Mouse (Mus musculus): ENCODE data around the gene Hist1h2ad.
"Not testable (repeated sequence)": the region's sequence is repeated elsewhere in the genome, so short reads cannot be mapped to it uniquely, and the experiment has no call there.

Hist1h2ad gene

DNA sequence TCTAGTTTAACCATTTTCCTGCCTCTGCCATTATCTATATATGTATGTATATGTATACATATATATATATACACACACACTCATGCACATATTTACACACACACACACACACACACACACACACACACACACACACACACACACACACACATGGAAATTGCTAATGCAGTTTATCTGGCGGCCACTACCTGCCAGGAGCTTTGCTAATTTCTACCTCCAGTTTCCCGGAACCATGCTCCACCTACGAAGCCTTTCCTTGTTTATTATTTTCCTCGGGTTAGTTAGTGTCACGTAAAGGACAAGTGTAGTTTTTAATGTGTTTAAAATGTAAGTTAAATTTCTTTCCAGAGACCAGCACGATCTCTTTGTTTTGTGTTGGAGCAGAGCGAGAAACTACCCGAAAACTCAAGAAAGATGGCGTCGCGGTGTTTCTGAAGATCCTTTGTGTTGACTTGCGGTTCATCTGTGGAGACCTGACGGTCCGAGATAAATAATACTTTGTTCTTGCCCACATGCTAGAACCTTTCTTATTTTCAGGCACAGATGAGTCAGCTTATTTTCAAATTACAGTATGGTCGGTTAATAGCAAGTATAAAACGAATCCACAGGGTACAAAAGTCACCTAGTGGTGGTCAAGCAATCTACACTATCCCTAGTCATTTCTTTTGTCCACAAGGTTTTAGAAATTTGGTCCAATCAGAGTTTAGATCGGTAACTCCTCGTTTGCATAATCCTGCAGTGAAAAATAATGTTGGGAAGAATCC is 11.3 kb upstream of the Hist1h2ad start:
- DNase-seq (ENCODE audit: low read depth, low spot score): peak; percentile 90

DNA sequence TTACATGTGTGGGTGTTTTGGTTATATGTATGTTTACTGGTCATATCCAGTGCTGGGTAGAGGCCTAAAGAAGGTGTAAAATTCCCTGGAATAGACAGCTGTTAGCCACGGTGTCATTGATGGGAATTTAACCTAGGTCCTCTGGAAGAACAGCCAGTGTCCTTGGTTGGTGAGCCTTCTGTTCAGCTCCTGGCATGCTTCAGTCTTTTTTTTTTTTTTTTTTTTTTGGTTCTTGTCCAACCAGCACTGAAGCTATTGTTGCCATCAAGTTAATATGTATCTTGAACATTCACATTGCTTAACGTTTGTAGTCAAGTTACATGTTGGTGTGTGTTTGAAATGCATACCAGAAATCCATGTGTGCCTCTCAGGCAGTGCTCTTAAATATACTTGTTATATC is 9.7 kb upstream of the Hist1h2ad start:
- peak; percentile 63 for DNase-seq (ENCODE audit: low read depth, low spot score)

DNA sequence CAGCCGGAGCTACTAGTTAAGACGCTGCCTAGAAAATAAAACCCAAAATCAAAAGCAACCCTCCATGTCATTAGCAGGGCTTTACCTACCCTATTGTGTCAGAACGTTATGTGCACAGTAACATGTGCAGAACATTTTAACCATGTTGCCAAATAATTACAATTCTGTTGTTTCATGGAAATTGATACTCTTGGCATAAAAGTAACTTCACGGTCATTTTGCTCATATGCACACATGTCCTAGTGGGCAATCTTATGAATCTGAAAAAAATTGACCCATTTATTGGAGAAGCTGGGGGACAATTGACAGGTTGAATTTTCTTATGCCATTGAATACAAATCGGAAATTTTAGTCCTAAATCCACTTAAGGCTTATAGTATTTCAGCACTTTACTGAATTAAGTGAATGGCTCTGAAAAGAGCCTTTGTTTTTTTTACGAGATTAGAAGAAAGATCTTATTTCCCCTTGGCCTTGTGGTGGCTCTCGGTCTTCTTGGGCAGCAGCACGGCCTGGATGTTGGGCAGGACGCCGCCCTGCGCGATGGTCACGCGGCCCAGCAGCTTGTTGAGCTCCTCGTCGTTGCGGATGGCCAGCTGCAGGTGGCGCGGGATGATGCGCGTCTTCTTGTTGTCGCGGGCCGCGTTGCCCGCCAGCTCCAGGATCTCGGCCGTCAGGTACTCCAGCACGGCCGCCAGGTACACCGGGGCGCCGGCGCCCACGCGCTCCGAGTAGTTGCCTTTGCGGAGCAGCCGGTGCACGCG is 3.7 kb upstream of the Hist1h2ad start:
- DNase-seq (ENCODE audit: low read depth, low spot score): peak; percentile 61

DNA sequence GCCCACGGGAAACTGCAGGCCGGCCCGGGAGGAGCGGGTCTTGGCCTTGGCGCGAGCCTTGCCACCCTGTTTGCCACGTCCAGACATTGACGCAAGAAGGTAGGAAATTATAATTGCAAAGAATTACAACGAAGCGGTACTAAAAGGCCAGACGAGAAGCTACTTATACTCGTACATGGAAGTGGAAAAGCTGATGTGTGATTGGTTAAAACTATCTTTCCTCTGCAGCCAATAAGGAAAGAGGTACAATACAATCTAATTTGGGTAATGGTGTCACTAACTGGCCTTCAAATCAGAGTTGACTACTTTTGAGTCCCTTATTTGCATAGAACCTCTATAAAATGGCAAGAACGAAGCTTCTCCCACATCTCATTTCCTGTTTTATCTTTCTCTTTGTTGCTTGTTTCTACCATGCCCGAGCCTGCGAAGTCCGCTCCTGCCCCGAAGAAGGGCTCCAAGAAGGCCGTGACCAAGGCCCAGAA is 3.1 kb upstream of the Hist1h2ad start, which contains the start of the genes Hist1h2ae and Hist1h2bg:
Gene Hist1h2ae (minus strand): TSS at position 199 of the 482 bp plus-strand sequence.
Gene Hist1h2bg (plus strand): TSS at position 375 of the 482 bp plus-strand sequence.
- DNase-seq (ENCODE audit: low read depth, low spot score): peak; percentile 96

DNA sequence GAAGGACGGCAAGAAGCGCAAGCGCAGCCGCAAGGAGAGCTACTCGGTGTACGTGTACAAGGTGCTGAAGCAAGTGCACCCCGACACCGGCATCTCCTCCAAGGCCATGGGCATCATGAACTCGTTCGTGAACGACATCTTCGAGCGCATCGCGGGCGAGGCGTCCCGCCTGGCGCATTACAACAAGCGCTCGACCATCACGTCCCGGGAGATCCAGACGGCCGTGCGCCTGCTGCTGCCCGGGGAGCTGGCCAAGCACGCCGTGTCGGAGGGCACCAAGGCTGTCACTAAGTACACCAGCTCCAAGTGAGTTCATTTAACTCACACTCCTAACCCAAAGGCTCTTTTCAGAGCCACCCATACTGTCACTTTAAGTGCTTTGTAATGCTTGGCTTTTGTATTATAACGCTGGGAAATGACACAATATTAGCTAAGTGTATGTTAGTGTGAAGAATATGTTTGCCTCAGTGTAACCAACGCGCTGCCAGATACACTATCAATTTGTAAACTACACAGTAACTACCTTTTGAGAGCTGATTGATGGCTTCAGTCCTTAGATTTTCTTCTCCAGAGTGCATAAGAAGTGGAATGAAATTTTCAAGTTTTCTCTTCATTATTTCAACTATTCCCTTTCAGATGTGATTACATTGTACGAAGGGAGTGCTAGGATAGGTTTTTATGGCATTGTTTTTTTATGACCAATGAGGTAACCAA is 2.5 kb upstream of the Hist1h2ad start:
- peak; percentile 57 for DNase-seq (ENCODE audit: low read depth, low spot score)

DNA sequence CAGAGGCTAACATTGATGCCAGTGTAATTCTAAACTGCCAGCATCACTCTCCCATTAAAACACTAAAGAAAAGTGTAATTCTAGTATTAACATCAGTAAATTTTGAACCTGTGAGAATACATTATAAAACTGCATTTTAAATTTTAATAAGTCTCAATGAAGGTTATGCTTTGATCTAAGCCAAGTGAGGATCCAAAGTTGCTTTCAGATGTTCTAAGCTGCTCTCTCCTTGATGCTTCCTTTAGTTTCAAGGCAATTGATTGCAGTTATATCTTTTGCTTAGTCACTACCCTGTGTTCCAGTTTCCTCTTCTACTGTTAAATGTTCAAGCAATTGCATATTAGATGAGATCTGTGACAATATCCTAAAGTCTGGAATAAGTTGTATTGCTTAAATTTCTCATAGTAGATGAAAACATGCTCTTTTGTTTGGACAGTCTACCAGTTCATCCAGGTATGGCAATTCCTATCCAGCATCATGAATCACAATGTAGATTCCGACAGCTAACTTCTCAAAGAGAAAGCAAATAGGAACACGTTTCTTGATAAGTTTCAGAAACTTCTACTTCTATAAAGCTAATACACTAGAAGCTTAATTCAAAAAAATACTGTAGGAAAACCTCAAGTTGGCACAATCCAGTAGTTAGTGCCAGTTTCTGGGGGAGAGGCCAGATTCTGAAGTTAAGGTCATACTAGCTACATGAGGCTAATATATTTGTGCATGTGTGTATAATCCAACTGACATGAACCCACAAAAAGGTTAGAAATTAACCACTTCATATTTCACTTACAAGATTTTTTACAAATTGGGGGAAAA is 1.8 kb upstream of the Hist1h2ad start:
- peak; percentile 57 for DNase-seq (ENCODE audit: low read depth, low spot score)

DNA sequence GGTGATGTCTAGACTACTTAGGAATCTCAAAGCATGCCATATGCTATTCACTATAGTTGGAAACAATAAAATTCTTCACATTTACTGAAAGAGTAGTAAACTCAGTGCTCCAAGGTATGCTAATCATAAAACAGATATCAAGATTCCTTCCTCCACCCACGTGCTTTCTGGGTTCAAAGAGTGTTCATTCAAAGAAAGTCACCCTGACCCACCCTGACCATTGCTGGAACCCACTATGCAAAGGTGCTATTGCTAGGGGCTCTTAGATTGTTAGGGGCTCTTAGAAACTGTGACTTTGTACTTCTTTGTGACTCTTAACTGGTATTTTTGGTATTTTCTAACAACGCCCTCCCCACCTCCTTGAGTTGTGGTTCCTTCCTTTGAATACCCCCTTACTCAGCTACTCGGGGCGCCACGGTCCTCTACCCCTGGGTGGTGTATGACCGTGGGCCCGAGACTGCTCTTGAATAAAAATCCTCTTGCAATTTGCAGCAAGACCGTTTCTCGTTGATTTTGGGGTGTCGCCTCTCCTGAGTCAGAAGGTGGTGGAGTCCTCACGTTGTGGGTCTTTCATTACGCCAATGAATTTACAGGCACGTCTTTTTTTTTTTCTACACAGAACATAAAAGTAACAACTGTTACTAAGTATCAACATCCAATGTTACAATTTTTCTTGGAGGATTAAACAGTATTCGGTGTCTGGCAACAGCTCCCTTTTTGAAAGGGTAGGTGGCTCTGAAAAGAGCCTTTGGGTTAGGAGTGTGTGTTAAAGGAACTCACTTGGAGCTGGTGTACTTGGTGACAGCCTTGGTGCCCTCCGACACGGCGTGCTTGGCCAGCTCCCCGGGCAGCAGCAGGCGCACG is 915 bp upstream of the Hist1h2ad start:
- DNase-seq (ENCODE audit: low read depth, low spot score): peak; percentile 26

DNA sequence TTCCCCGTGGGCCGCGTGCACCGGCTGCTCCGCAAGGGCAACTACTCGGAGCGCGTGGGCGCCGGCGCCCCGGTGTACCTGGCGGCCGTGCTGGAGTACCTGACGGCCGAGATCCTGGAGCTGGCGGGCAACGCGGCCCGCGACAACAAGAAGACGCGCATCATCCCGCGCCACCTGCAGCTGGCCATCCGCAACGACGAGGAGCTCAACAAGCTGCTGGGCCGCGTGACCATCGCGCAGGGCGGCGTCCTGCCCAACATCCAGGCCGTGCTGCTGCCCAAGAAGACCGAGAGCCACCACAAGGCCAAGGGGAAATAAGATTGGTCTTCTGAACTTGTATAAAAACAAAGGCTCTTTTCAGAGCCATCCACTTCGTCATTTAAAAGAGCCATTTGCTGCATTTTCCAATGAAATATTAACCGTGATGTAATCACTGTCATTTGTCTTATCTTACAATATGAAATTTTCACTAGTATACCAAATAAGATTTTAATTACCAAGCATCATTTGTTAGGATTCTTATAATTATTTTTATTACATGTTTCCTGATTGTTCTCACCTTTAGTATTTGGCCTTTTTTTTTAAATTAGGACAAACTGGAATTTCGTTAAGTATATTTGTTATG is 477 bp downstream of the Hist1h2ad start:
- peak; percentile 20 for DNase-seq (ENCODE audit: low read depth, low spot score)

DNA sequence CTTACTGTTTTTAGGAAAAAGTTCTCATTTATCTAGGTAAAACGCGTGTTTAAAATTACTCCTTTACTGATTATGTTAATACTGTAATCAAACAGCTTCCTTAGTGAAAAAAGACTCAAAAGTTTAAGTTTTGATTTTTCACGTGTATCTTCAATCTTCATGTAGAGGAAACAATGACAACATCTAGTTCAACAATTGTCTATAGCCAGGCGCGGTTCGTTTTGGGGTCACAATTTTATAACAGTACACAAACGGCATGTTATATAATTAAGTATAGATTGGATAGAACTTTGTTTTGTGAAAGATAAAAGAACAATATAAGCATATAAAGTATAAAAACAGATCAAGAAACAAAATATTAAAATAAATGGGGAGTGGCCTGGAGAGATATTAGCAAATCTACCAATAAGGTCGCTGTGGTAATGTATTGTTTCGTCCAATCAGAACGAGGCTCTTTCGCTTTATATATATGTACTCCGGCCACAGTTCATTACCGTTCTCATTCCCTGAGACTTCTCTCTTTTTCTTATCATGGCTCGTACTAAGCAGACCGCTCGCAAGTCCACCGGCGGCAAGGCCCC is 1.2 kb downstream of the Hist1h2ad start, which contains the start of gene Hist1h3d:
Gene Hist1h3d (plus strand): TSS at position 493 of the 581 bp plus-strand sequence.
- peak; percentile 90 for DNase-seq (ENCODE audit: low read depth, low spot score)

DNA sequence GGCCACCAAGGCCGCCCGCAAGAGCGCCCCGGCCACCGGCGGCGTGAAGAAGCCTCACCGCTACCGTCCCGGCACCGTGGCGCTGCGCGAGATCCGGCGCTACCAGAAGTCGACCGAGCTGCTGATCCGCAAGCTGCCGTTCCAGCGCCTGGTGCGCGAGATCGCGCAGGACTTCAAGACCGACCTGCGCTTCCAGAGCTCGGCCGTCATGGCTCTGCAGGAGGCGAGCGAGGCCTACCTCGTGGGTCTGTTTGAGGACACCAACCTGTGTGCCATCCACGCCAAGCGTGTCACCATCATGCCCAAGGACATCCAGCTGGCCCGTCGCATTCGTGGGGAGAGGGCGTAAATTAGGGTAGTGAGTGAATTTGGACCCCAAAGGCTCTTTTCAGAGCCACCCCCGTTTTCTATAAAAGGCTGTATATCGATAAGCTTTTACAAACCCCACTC is 1.7 kb downstream of the Hist1h2ad start:
- not testable (repeated sequence) for DNase-seq (ENCODE audit: low read depth, low spot score)

DNA sequence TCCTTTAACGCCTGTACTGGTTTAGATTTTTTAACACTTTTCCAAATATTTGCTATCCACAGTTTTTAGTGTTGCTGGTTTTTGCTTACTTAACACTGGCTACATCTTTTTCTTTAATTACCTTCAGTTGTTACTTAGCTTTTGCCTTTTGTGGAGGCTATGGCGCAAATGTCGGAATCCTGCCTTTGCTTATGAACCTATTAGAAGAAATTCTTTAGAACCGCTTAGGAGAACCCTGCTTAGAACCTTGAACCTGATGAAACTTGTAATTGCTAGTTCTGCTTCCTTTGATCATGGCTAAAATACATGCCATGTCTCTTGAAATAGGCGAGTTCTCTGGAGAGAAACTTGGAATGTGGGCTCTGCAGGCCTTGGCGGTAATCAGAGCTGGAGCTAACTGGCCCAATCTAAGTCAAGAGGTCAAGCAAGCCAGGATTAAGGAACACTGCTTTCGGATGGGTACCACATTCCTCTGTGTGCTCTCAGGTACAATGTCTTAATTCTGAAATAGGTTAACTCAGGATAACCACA is 2.2 kb downstream of the Hist1h2ad start:
- peak; percentile 67 for DNase-seq (ENCODE audit: low read depth, low spot score)

DNA sequence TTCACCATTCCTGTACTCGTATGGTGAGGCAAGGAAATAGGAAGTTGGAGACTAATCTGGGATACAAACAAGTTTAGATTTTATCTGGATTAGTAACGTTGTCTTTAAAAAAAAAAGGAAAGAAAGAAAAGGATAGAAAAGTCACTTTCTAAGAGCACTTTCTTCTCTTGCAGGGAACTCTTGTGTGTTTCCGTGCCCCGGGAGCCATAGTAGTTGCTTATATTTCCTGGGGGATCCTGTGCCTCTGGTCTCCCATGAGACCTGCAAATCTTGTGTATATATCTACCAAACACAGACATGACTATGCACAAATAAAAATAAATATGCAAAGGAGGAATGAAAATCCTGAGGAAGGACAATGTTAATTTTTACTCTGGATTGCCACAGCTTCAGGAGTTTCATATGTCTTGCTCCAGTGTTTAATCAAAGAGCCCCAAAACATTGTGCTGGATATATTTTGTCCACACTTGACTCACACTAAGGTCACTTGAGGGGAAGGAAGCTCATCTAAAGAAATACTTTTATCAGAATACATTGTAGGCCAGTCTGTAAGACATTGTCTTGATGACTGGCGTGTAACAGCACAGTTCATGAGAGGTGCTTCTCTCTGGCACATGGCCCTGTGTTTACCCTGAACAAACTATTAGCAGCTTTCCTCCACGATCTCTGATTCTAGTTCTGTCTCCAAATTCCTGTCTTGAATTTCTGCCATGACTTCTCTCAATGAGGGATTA is 2.9 kb downstream of the Hist1h2ad start:
- no peak for DNase-seq (ENCODE audit: low read depth, low spot score)

DNA sequence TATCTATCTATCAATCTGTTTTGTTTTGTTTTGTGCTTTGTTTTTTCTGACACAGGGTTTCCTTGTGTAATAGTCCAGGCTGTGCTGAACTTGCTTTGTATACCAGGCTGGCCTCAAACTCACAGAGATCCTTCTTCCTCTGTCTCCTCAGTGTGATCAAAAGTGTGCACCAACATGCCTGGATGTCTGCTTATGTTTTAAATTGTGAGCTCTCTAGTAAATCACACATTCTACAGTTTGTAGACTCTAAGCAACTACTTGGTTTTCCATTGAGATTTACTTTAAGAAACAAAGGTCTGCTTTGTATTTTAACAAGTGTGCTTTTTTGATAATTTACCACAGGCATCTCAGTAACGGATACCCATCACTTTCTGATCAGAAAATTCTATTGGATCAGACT is 3.7 kb downstream of the Hist1h2ad start:
- DNase-seq (ENCODE audit: low read depth, low spot score): no peak

DNA sequence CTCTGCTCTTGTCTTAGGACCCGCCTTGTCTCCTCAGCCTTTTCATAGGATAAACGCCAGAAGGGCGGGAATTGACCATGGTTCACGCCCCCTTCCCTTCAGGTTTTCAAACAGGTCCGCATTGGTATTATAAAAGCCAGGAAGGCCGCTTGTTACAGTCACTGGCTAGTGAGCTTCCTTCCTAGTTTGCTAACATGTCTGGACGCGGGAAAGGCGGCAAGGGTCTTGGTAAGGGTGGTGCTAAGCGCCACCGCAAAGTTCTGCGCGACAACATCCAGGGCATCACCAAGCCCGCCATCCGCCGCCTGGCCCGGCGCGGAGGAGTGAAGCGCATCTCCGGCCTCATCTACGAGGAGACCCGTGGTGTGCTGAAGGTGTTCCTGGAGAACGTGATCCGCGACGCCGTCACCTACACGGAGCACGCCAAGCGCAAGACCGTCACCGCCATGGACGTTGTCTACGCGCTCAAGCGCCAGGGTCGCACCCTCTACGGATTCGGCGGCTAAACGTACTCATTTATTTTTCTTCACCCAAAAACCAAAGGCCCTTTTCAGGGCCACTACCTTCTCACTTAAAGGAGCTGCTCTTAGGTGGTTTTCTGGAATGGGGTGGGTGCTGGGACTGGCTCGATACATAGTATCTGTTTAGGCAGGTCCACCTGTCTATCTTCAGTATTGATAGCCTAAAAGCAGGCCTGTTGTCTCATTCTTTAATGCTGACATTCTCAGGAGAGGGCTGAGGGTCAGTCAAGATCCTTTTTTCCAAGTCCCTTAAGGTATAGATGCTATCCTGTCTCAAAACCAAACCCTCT is 7.4 kb downstream of the Hist1h2ad start, which contains the start of gene Hist1h4d:
Gene Hist1h4d (plus strand): TSS at position 191 of the 811 bp plus-strand sequence.
- peak; percentile 97 for DNase-seq (ENCODE audit: low read depth, low spot score)

DNA sequence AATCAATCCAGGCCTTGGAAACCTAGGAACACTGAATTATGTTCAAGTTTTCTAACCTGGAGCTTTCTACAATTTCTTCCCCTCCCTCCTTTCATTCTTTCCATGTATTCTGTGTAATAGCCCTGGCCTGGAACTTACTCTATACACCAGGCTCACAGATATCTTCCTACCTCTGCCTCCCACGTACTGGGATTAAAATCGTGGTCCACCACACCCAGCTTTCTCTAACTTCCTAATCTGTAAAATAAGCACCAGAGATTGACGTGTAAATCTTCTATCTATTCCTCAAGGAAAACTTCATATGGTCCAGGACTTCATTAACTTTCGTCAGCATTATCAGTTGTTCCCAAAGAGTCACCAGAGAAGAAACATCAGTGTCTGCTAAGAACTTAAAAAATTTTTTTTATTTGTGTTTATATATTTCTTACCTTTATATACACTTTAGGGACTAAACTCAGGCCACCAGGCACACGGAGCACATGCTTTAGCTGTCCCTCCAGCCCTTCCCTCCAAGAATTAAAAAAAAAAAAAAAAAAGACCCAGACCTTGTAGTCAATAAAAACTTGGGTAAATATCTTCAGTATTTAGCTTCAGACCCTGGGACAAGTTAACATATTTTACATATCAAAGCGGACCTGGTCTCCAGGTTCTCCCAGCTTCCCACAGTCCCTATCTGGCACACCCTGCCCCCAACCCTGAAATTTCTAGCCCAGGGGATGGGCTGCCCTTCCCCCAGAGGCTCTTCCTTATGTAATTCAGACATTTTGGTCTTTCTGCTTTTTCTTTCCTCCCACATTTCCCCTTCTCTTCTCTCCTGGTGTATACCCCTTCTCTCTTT is 8.3 kb downstream of the Hist1h2ad start:
- peak; percentile 75 for DNase-seq (ENCODE audit: low read depth, low spot score)

DNA sequence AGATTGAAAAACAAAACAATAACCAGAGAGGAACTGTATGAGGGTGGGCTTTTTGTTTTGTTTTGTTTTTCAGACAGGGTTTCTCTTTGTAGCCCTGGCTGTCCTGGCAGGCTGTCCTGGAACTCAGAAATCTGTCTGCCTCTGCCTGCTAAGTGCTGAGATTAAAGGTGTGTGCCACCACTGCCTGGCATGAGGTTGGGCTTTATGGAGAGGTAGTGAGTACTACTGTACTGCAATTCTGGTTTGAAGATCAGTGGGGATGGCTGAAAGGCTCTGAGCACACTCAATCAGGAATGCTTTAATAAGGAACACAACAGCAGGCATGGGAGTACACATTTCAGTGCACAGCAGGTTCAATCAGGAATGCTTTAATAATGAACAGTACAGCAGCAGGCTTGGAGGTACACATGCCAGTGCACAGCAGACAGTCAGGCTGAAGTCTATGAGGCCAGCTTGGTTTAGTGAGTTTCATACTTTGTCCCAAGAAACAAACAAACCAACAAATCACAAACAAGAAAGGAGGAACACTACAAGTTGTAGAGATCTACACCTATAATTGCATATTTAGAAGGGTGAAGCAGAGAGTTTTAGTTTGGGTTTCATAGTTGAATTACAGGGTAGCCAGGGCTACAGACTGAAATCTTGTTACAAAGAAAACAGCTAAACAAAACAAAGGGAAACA is 9.3 kb downstream of the Hist1h2ad start:
- DNase-seq (ENCODE audit: low read depth, low spot score): peak; percentile 48
